Mouse (Mus musculus): ENCODE data around the gene Gm49425.
"Not testable (repeated sequence)": the region's sequence is repeated elsewhere in the genome, so short reads cannot be mapped to it uniquely, and the experiment has no call there.

The Gm49425 gene

DNA sequence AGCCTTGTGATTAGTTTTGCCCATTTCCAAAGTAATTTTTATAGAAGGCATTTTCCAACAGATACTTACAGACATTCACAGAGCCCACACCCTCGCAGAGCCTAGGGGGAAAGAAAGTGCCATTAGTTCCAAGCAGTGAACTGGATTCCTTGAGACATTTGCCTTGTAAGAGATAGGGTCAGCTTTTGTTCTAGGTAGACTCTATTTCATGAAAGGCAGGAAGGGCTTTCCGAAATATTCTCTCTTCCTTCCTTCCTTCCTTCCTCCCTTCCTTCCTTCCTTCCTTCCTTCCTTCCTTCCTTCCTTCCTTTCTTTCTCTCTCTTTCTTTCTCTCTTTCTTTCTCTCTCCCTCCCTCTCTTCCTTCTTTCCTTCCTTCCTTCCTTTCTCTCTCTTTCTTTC lies at the start of gene Gm49425:
Gm49425 (minus strand) TSS at position 101 of the 400 bp plus-strand sequence.
- DNase-seq (ENCODE audit: low read depth, low spot score), result not testable (repeated sequence)

DNA sequence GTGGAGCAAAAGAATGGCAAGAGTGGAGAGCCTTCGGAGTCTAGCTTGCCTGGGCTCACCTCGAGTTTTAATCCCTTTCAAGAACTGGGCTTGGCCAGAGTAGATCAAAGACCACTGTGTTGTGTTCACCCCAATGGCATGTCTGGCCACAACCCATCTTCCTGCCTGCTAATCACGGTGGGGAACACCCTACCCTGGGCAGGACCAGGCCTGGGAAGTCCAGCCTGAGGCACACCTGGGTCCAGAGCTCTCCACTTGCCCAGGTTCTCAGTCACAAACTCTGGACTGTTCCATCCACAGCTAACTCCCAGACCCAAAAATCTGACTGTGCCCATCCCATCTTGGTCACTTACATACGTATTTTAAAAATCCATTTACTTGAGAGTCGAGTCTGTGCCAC lies 45.8 kb upstream of the Gm49425 start, which contains the start of gene Krt90:
Krt90 (minus strand) TSS at position 101 of the 400 bp plus-strand sequence.
- DNase-seq (ENCODE audit: low read depth, low spot score), result no peak

DNA sequence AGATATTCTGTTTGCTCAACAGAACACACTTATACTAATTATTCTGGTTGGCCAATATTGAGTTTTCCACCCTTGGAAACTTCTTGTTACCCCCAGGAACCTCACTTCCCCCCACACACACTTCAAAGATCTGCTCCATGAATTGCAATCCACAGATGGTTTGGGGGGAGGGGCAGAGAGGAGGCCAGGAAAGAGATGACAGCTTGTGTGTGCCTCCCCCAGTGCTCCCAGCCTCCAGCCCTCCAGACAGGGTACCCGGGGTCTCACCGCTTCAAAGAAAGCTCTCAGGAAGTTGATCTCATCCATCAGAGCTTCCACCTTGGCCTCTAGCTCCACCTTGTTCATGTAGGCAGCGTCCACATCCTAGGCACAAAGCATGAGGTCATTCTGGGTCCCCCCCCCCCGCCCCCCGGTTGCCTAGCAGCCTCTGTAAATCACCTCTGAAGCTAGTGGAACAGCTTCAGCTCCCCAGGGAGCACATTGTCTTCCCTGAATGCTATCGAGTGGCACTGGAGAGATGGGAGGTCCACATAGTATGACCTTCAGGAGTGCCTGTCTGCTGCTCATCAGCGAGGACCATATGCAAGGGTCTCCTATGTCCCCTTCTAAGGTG lies 41.1 kb upstream of the Gm49425 start:
- DNase-seq (ENCODE audit: low read depth, low spot score), result peak; percentile 80

DNA sequence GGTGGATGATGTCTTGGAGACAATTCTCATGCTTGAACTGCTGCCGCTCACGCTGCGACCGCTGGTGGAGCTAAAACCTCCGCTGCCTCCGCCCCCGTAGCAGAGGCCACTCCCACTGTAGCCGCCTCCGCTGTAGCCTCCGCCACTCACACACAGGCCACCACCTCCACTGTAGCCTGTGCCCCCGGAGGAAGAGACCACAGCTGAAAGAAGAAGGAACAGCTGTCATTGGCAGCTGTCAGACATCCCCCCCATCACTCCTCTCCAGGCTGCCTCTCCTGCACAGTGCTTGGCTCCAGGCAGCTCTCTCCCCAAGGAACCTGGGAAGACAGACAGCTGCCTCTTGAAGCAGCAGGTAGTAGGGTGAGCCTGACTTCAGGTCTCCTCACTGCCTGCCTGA lies 36.1 kb upstream of the Gm49425 start:
- peak; percentile 54 for DNase-seq (ENCODE audit: low read depth, low spot score)

DNA sequence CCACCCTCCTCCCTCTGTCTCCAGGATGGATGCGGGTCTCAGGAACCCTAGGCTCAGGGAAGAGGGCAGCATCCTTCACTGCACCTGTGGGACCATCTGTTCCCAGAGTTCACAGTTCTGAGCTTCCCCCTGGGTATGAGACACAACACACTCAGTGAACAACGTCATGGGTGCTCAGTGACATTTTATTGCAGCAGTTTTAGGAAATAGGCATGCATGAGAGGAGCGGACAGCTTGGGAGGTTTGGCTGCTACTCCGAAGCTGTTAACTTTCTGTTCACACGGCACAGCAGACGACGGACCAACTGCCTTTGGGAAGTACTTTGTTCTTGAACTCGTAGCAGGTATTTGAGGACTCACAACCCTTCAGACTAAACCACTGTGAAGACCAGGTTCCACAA lies 35.1 kb upstream of the Gm49425 start:
- no peak for DNase-seq (ENCODE audit: low read depth, low spot score)

DNA sequence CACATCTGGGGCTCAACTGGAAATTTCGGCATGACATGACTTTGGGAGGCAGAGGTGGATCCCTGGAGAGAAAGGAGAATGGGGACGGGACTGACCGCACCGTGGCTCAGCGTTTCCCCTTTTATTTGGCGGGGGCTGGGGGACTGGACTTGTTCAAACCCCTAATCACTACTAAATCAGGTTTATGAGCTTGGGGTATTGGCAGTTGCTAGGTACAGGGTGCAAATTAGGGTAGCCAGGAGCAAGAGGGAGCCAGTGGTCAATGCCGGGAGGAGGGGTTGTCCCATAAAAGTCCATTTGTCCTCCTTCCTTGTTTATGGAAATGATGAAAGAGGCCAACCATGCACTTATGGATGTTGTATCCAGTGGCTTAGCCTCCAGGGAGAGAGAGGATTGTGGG lies 33.5 kb upstream of the Gm49425 start, which contains the start of gene Krt82:
Krt82 (minus strand) TSS at position 101 of the 400 bp plus-strand sequence.
- no peak for DNase-seq (ENCODE audit: low read depth, low spot score)

DNA sequence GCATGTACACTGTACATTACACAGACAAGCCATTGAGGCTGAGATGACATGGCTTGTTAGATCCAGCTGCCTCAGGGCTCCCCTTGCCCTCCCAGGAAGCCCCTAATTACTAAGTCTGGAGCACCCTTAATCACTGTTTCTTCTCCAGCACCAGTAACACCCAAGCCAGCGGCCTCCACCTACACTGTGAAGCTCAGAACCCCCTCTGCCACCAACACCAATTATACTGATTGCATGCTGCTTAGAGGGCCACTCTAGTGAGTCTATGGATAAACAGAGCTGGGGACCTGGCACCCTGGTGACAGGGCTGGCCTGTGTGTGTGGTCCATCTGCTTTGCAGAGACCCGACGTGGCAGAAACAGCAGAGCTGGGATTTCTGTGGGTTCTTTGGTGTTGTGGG lies 27.4 kb upstream of the Gm49425 start:
- DNase-seq (ENCODE audit: low read depth, low spot score), result no peak

DNA sequence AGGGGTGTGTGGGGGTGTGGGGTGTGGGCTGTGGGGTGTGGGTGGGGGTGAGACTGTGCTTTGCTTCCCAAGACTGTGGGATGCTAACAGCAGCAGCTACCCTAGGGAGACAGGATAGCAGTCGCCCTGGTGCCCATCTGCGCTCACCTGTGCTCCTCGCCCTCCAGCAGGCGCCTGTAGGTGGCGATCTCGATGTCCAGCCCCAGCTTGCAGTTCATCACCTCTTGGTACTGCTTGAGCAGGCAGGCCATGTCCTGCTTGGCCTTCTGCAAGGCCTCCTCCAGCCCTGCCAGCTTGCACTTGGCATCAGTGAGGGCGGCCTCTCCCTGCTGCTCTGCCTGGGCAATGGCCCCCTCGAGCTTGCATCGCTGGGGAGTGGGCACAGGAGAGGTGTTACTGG lies 25.5 kb upstream of the Gm49425 start:
- no peak for DNase-seq (ENCODE audit: low read depth, low spot score)

DNA sequence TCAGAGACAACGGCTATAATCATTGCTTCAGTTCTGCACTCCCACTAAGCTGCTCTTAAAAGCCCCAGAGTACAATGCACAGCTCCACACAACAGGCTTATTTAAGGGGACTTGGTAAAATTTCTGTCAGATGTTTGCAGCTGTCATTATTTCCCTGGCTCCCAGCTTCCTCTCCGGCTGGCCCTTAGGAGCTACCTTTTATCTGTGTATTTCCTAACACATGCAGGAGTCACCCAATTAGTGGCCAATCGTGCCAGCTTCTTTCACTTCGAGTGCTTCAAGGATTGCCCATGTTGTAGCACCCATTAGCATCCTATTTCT lies 21.5 kb upstream of the Gm49425 start:
- no peak for DNase-seq (ENCODE audit: low read depth, low spot score)

DNA sequence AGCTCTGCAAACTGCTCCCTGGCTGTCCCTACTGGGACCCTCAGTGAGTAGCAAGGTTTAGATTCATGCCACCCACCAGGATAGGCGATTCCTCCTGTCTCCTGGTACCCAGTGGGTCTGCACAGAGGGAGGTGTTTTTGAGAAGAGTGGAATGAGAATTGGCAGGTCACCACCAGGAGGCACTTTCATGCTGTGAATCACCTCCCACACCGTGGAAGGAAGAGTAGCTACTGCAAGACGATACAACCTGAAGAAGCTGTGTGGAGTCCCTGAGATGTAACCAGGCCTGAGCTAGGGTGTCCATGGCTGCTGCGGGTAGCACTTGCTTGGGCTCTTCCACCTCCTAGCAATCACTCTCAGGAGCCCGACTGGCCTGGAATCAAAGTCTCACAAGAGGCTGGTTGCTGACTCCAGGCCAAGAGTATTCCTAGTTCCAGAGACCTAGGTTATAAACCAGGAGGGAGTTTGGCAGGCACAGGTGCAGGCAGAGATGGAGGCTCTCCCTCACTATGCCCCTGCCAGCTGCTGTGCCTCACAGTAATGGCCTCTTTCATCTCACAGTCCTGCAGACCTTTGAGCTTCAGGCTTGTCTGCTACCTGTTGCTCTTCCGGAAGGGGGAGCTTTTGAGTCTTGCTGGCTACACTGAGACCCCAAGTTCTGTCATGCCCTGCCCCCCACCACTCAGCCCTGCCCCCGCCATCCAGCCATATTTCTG lies 21.0 kb upstream of the Gm49425 start:
- DNase-seq (ENCODE audit: low read depth, low spot score), result peak; percentile 27

DNA sequence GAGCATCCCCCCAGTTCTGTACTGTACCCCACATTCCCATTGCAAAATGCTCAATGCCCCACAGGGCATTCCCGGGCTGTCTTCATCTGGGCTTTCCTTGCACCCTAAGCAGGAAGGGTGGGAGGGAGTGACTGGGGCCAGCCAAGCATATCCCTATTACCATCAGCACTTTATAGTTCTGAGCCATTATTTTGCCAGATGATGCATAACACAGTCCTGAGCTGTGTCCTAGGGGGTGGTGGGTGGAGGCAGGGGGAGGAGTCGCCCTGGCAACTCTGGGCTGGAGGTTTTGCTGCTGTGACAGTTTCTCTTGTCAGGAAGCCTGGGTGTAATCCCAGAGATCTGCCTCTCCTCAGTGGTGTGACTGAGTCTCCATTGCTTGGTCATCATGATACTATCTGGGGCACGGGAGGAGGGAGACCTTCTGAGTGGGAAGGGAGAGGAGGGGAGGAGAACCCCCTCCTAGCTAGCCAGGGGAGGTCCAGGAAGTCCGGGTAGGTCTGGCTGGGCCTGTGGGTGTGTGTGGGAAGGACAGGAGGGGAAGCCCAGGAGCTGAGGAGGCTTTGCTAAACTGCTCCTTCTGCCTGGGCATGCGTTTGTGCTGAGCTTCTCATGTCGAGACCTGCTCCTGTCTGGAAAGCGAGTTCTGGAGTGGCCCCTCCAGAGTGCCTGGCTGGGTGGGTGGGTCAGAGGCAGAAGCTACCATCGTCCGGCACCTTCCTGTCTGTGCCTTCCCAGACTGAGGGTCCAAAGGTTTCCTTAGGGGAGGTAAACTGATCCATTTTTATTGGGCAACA lies 19.2 kb upstream of the Gm49425 start:
- no peak for DNase-seq (ENCODE audit: low read depth, low spot score)

DNA sequence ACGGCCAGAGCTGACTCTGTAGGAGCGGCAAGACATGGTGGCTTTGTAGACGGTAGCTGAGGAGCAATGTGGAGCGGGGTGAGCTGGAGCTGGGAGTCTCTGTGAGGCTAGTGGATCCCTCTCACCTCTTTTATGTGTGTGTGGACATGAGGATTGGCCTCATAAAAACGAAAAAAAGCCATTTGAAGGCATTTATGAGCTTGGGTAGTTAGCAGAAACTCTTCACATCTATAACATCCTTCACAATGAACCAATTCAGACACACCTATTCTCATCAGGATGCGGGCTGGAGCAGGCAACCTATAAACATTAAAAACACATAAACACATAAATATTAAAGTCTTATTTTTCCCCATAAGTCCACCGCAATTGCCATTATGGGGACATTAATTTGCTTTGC lies 15.7 kb upstream of the Gm49425 start, which contains the start of gene Krt84:
Krt84 (minus strand) TSS at position 101 of the 400 bp plus-strand sequence.
- no peak for DNase-seq (ENCODE audit: low read depth, low spot score)

DNA sequence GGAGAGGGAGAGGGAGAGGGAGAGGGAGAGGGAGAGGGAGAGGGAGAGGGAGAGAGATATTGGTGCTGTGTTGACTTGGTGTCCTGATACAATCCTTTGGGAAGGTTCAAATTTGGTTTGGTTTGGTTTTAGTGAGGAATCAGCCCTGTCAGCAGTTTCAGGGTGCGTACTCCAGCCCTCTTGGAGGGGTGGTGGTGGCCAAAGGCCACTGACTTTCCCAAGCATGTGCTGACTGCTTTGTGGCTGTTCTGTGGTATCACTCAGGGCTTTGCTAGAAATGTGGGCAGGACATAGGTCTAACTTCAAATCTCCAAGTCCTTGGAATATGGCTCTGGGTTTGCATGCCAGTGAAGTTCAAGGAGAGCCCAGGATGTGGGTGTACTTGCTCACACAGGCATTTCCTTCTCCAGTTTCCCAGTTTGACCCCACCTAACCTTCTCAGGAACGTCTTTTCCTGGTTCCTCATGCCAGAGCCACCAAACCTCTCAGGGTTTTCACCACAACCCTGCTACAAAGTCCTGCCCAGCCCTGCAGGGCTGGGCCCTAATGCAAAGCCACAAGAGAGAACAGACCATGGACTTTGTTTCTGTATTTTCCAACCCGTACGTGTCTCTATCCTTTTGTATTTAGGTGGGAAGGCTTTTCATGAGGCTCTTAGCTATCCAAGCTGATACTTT lies 5.6 kb upstream of the Gm49425 start:
- no peak for DNase-seq (ENCODE audit: low read depth, low spot score)

DNA sequence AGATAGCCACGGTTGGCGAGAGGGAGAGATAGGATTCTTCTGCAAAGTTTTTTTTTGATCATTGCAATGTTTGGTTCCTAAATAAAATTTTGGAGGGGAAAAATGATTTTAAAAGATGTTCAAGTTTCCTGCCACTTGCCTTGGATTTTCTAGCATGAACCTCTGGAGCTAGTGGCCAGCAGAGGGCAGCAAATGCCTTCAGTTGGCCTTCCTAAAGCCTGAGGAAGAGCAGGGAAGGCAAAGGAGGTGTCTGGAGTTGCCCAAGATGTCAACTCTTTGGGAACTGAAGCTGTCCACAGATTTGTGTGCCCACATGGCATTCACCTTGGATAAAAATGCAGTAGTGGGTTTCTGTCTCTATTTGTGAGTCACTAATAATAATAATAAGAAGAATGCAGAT lies 2.7 kb upstream of the Gm49425 start:
- DNase-seq (ENCODE audit: low read depth, low spot score), result peak; percentile 82

DNA sequence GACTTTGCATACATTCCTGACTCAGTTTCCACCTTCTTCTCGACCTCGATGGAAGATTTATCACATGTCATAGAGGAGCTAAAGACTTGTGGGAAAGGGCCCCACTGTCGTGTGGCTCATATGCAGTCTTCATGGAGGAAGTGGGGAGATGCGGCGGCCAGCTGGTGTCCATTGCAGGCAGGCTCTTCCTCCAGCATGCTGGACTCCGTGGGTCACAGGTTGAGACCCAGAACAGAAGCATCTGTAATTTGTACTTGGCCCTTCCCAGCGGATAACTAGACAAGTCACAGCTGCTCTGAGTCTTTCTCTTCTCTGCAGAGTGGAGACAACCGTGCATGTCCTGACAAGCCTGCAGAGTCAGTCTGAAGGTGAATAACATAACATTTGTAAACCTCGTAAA lies 8.8 kb downstream of the Gm49425 start:
- no peak for DNase-seq (ENCODE audit: low read depth, low spot score)

DNA sequence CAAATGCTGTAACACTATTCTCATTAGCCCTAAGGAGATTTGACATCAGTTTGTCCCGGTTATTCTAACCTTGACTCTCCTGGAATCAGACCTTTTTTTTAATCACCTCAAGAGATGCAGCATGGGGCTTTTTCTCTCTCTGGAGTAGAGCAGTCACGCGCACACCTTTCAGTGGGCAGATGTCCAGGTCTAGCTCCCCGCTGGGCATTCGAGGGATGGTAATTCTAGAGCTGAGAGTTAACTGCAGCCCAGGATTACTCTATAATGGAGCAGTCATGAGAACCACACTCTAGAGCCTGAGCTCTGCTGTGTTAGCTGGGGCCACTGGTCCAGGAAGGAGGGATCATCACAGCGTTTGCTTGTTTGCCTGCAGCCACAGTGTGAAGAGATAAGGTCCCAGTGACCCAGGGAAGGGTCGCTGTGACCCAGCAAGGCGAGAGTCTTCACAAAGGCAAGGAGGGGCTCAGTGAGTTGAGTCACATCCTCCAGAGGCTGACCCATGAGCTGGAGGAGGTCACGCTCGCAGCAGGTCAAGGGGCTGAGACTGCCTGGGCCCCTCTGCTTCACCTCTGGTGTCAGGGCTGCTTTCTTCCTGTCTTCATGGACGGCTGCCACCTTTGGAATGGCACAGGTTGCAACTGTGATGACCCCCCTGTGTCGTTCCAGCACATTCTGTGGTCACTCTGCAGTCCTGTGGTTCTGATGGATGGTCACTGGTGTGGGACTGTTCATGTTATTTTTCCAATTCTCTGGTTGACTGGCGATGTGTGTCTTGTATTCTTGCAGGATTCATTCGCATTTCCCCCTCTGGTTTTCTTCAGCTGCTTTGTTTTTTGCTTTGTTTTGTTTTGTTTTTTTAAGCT lies 9.9 kb downstream of the Gm49425 start:
- no peak for DNase-seq (ENCODE audit: low read depth, low spot score)

DNA sequence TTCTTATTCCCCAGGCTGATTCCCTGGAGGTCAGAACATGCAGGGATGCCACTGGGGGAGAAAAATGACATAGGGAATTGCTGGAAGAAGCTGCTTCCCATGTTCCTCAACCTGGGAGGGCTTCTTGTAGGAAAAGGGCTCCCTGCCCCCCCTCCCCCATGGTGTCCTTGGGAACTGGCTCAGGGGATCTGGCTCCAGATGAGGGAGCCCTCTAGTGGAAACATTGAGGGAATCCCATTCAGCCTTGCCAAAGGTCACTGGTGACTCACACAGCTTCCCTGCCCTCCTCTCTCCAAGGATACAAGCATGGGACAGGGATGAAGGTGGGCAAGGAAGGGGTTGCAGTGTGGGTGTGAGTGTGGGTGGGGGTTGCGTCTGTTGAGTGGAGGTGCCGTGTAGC lies 19.9 kb downstream of the Gm49425 start:
- DNase-seq (ENCODE audit: low read depth, low spot score), result peak; percentile 43

DNA sequence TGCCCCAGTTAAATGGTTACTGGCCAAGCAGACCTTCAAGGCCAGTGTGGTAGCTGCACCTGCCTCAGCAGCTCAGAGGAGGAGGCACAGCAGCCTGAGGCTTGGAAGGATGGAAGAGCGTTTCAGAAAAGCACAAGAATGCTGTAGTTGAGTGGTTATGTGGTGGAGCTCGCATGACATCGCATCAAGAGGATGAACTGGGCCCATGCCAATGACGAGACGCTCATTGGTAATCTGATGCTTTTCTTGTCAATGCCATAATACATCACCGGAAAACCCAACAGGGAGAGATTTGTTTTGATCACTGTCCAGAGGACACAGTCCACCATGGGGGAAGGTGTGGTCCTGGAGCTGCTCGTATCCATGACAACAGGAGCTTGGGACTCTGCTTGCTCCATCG lies 21.8 kb downstream of the Gm49425 start:
- no peak for DNase-seq (ENCODE audit: low read depth, low spot score)

DNA sequence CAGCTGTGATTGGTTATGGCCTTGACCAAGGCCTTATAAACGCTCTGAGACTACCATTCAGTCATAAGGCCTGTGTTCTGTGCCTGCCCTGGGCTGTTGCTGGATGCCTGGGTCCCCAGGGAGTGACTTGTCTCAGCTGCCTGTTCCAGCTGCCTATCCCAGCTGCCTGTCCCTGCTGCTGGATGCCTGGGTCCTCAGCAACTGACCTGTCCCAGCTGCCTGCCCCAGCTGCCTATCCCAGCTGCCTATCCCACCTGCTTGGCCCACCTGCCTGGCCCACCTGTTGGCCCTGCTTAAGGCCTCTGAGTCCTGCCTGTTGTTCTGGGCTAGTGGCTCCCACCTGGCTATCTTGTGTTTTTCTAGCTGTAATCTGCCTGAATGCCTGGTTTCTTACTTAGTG lies 22.9 kb downstream of the Gm49425 start:
- peak; percentile 25 for DNase-seq (ENCODE audit: low read depth, low spot score)

DNA sequence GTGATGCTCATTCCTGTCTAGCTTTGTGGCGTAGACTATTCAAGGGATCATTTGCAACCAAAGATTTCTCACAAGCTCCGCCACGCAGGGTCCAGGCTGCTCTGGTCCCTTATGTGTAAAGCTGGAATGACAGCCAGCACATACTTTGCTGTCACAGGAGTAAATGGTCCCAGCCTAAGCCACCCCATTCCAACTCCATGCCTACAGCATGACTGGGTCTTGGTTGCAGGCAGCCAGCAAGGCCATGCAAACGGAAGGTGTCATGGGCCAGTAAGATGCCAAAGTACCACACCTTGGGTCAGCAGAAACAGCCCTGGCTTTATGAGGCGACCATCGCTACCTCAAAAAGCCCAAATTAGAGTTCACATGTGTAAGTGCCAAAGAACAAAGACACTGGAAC lies 23.3 kb downstream of the Gm49425 start:
- DNase-seq (ENCODE audit: low read depth, low spot score), result no peak

DNA sequence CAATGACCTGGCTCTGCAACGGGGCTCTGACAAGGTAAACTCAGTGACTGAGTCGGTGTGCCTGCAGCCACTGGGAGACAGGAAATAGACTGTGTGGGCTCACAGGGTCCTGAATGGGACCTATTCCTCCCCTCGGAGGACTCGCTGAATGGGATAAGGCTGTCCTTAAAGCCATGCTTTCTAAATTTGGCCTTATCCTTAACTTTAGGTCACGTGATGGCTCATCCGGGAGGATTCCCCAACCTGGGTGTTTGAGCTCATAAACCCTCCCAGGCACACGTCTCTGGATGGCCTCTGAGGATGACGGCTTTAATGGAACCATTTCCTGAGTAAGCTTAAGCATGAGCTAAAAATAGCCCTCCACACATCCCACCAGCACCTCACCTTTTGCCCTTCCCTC lies 24.3 kb downstream of the Gm49425 start:
- DNase-seq (ENCODE audit: low read depth, low spot score), result no peak

Measured in mesoderm, embryonic 11.5 days (tissue).